Mouse (Mus musculus) liver, embryonic 14.5 days (tissue): ENCODE measurements around the gene Rap2b.

Experiments used
- CTCF ChIP-seq: IDR thresholded peaks from 2 replicates; pipeline ENCODE4 v1.5.1; 2016; ENCODE audit warnings: antibody characterized with exemption, low read depth, control low read depth
- EP300 ChIP-seq: IDR thresholded peaks from 2 replicates; pipeline ENCODE4 v1.6.1; 2016; ENCODE audit warnings: antibody characterized with exemption, low read depth

DNA sequence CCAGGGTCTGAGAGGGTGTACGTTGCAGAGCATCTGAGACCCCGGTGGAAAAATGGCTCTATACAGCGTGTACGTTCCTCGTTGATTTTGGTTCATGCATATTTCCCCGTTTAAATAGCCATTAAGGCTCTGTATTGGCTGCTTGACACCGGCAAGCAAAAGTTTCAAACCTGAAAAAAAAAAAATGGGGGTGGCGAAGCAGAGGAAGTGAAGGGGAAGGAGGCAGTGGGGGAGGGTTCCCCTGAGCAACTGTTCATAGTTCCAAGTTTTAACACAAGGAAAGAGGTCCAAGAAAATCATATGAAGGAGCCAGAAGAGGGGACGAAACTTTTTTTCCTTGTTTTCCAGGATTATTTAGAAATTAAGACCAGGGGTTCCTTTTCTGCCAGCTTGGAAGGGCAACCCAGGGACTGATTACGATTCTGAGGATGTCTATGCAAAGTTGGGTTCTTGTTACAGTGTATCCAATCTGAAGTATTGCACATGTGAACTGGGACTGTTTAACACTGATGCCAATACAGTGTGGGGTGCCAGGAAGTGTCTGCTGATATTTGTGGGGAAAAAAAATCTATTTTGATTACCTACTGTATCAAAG is 4.4 kb downstream of the Rap2b start, which contains the start of gene B430305J03Rik:
- TF ChIP-seq CTCF (no peak), EP300 (no peak)
